In the genomic region with DNA sequence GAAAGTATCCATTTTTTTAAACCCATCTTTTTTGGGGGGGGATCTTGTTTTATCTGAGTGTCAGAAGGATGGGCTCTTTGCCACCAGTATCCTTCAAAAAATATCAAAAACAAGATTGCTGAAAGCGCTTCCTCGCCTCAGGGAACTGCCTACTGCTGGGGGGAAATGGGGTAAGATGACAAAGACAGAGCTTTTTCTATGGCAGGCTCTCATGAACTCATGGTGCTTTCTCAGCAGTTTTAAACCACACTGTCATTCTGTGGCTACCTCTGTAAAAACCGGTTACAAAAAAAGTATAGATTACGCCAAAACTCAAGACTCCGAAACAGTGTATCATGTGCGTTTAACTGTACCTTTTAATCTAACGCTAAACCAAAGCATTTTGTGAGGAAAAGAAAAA, we compare ENCODE assay signal across 25 mouse cellular contexts. TPM values are rescaled to one million over a fixed set of nuclear protein-coding genes. Genes with fewer than 3 reads are reported as not detected.
DNase-seq lines count a peak whose midpoint lies in the region; ATAC-seq lines count a peak whose summit lies in the region.
"Had no signal": no experiment of that assay in that cellular context is flagged by ENCODE, and none has a peak within 500 bp of the region (broad histone marks: within the 10 kb centered on the region; RNA-seq: fewer than 3 reads in every experiment).

No protein-coding gene starts in this region.

- ATAC-seq in embryonic facial prominence, embryonic 14.5 days (ENCODE audit: low read depth), result no peak
- no peak for ATAC-seq in midbrain, embryonic 11.5 days (ENCODE audit: low FRiP score)
- ATAC-seq in midbrain, embryonic 16.5 days, result no peak
- ATAC-seq in limb, embryonic 15.5 days (ENCODE audit: insufficient number of reproducible peaks, low FRiP score, low TSS enrichment, low read depth), result no peak
- ATAC-seq: activated CD4-positive, CD25-positive, alpha-beta regulatory T cell, adult 4 months; CD4-positive, CD25-positive, alpha-beta regulatory T cell, adult 4 months; forebrain, embryonic 14.5 days; forebrain, embryonic 16.5 days; Patski had no signal

- no peak overlapping the region for H3K9ac ChIP-seq in embryonic facial prominence, embryonic 14.5 days (ENCODE audit: low read depth, low read length)
- H3K9ac ChIP-seq in midbrain, embryonic 11.5 days (ENCODE audit: low read length), result no peak overlapping the region
- no peak overlapping the region for H3K9ac ChIP-seq in midbrain, embryonic 16.5 days (ENCODE audit: low read depth, low read length)
- no peak overlapping the region for H3K9ac ChIP-seq in limb, embryonic 15.5 days
- H3K9ac ChIP-seq: embryonic facial prominence, embryonic 13.5 days; forebrain, embryonic 12.5 days had no signal

- no peaks in the 10 kb centered on the region for H3K9me3 ChIP-seq in embryonic facial prominence, embryonic 14.5 days (ENCODE audit: control insufficient read depth, low read length)
- no peaks in the 10 kb centered on the region for H3K9me3 ChIP-seq in embryonic facial prominence, embryonic 10.5 days
- H3K9me3 ChIP-seq in midbrain, embryonic 11.5 days (ENCODE audit: control insufficient read depth, low read length), result no peaks in the 10 kb centered on the region
- H3K9me3 ChIP-seq in midbrain, embryonic 16.5 days (replicated peaks; ENCODE audit: control insufficient read depth, low read length, poor library complexity, severe bottlenecking), result no peaks in the 10 kb centered on the region
- no peaks in the 10 kb centered on the region for H3K9me3 ChIP-seq in limb, embryonic 15.5 days
- H3K9me3 ChIP-seq: embryonic facial prominence, embryonic 13.5 days; forebrain, embryonic 10.5 days; forebrain, embryonic 12.5 days had no signal

- no peaks in the 10 kb centered on the region for H3K27me3 ChIP-seq in embryonic facial prominence, embryonic 14.5 days (replicated peaks; ENCODE audit: control insufficient read depth, insufficient read depth, low read length)
- no peaks in the 10 kb centered on the region for H3K27me3 ChIP-seq in embryonic facial prominence, embryonic 10.5 days (replicated peaks; ENCODE audit: low read depth, poor library complexity, severe bottlenecking)
- H3K27me3 ChIP-seq in midbrain, embryonic 11.5 days (ENCODE audit: control insufficient read depth, insufficient read depth, low read length), result no peaks in the 10 kb centered on the region
- no peaks in the 10 kb centered on the region for H3K27me3 ChIP-seq in midbrain, embryonic 16.5 days (ENCODE audit: control insufficient read depth, insufficient read depth, low read depth, low read length)
- H3K27me3 ChIP-seq in limb, embryonic 15.5 days, result no peaks in the 10 kb centered on the region
- H3K27me3 ChIP-seq: CH12.LX; embryonic facial prominence, embryonic 13.5 days; forebrain, embryonic 12.5 days; Patski had no signal

- peak; percentile 55 for DNase-seq in embryonic facial prominence, embryonic 14.5 days (ENCODE audit: low spot score)
- DNase-seq in embryonic facial prominence, embryonic 10.5 days (ENCODE audit: low spot score), result no peak
- peak; percentile 35 for DNase-seq in midbrain, embryonic 11.5 days (ENCODE audit: low spot score, missing footprints)
- DNase-seq in cerebellum, postnatal 25 days, result no peak
- DNase-seq: adrenal gland, adult 8-10 months; adrenal gland, postnatal 14 days; adrenal gland, postnatal 36 days; B cell, adult 2 months; cerebellum, adult 18-20 months; cerebellum, adult 8-10 months; cerebellum, adult 9-11 months; cerebellum, postnatal 14 days had no signal

- H3K27ac ChIP-seq in embryonic facial prominence, embryonic 14.5 days (replicated peaks; ENCODE audit: low read depth, low read length), result peak overlapping the region; percentile 28; the same call in 1 of the 2 replicates
- no peak overlapping the region for H3K27ac ChIP-seq in embryonic facial prominence, embryonic 10.5 days (replicated peaks)
- no peak overlapping the region for H3K27ac ChIP-seq in midbrain, embryonic 11.5 days (ENCODE audit: low read depth, low read length)
- H3K27ac ChIP-seq in midbrain, embryonic 16.5 days (ENCODE audit: low read length), result no peak overlapping the region
- peak overlapping the region; percentile 39; the same call in 1 of the 2 replicates for H3K27ac ChIP-seq in limb, embryonic 15.5 days
- H3K27ac ChIP-seq: embryonic facial prominence, embryonic 13.5 days; forebrain, embryonic 10.5 days; forebrain, embryonic 12.5 days had no signal

- H3K4me3 ChIP-seq in embryonic facial prominence, embryonic 14.5 days (ENCODE audit: low read depth, low read length), result no peak overlapping the region
- H3K4me3 ChIP-seq in embryonic facial prominence, embryonic 10.5 days, result no peak overlapping the region
- no peak overlapping the region for H3K4me3 ChIP-seq in midbrain, embryonic 11.5 days (ENCODE audit: low read depth, low read length)
- H3K4me3 ChIP-seq in midbrain, embryonic 16.5 days (ENCODE audit: low read depth, low read length), result no peak overlapping the region
- H3K4me3 ChIP-seq in limb, embryonic 15.5 days, result no peak overlapping the region
- H3K4me3 ChIP-seq: embryonic facial prominence, embryonic 13.5 days; erythroblast, embryonic 14.5 days; forebrain, embryonic 10.5 days; forebrain, embryonic 12.5 days had no signal

- H3K36me3 ChIP-seq in embryonic facial prominence, embryonic 14.5 days (ENCODE audit: control insufficient read depth, insufficient read depth, low read length), result no peaks in the 10 kb centered on the region
- no peaks in the 10 kb centered on the region for H3K36me3 ChIP-seq in embryonic facial prominence, embryonic 10.5 days (replicated peaks)
- H3K36me3 ChIP-seq in midbrain, embryonic 11.5 days (ENCODE audit: control insufficient read depth, insufficient read depth, low read length), result no peaks in the 10 kb centered on the region
- no peaks in the 10 kb centered on the region for H3K36me3 ChIP-seq in midbrain, embryonic 16.5 days (ENCODE audit: control insufficient read depth, insufficient read depth, low read length)
- H3K36me3 ChIP-seq in limb, embryonic 15.5 days, result no peaks in the 10 kb centered on the region
- H3K36me3 ChIP-seq: embryonic facial prominence, embryonic 13.5 days; forebrain, embryonic 10.5 days; forebrain, embryonic 12.5 days; G1E had no signal

- H3K4me2 ChIP-seq in embryonic facial prominence, embryonic 14.5 days (ENCODE audit: low read depth, low read length), result no peak overlapping the region
- H3K4me2 ChIP-seq in midbrain, embryonic 11.5 days, result no peak overlapping the region
- no peak overlapping the region for H3K4me2 ChIP-seq in midbrain, embryonic 16.5 days (ENCODE audit: low read length)
- H3K4me2 ChIP-seq in limb, embryonic 15.5 days, result no peak overlapping the region
- H3K4me2 ChIP-seq: embryonic facial prominence, embryonic 13.5 days; forebrain, embryonic 12.5 days had no signal

- 74% methylated on average over 7 of the region's 7 CpGs for WGBS in embryonic facial prominence, embryonic 14.5 days
- WGBS in embryonic facial prominence, embryonic 10.5 days, result 87% methylated on average over 7 of the region's 7 CpGs
- 92% methylated on average over 7 of the region's 7 CpGs for WGBS in midbrain, embryonic 11.5 days
- 92% methylated on average over 7 of the region's 7 CpGs for WGBS in midbrain, embryonic 16.5 days
- 61% methylated on average over 7 of the region's 7 CpGs for WGBS in limb, embryonic 15.5 days

- peaks cover 7% of the 10 kb centered on the region; the same call in 1 of the 2 replicates for H3K4me1 ChIP-seq in embryonic facial prominence, embryonic 14.5 days (ENCODE audit: control insufficient read depth, insufficient read depth, low read length)
- H3K4me1 ChIP-seq in embryonic facial prominence, embryonic 10.5 days, result peaks cover 4% of the 10 kb centered on the region; the same call in 1 of the 2 replicates
- H3K4me1 ChIP-seq in midbrain, embryonic 11.5 days (ENCODE audit: control insufficient read depth, insufficient read depth, low read length), result no peaks in the 10 kb centered on the region
- no peaks in the 10 kb centered on the region for H3K4me1 ChIP-seq in midbrain, embryonic 16.5 days (ENCODE audit: control insufficient read depth, insufficient read depth, low read length)
- 0 out of 2 replicates have a peak, but pooled peaks cover 11% of the 10 kb centered on the region for H3K4me1 ChIP-seq in limb, embryonic 15.5 days
- H3K4me1 ChIP-seq: embryonic facial prominence, embryonic 13.5 days had no signal

RNA-seq across cellular contexts. Expression of gene Dcn, which starts 22.4 kb away (rescaled TPM):
- polyA plus RNA-seq in embryonic facial prominence, embryonic 14.5 days (2014; fragmentation: Nextera tagmentation; extraction: Ambion mirVana), result 710 and 776 TPM in 2 replicates
- polyA plus RNA-seq in embryonic facial prominence, embryonic 10.5 days (2016; fragmentation: Nextera tagmentation; extraction: Ambion mirVana), result 2.7 and 4.9 TPM in 2 replicates
- polyA plus RNA-seq in midbrain, embryonic 11.5 days (2014; fragmentation: Nextera tagmentation; extraction: Ambion mirVana), result 26.2 and 30.6 TPM in 2 replicates
- 45.0 and 51.1 TPM in 2 replicates for polyA plus RNA-seq in midbrain, embryonic 16.5 days (2015; fragmentation: Nextera tagmentation; extraction: Ambion mirVana)
- polyA plus RNA-seq in limb, embryonic 15.5 days (2015; fragmentation: Nextera tagmentation; extraction: Ambion mirVana), result 1,005 and 1,033 TPM in 2 replicates
- polyA plus RNA-seq: activated CD4-positive, CD25-positive, alpha-beta regulatory T cell, adult 4 months; CD4-positive, CD25-positive, alpha-beta regulatory T cell, adult 4 months; erythroblast, embryonic 14.5 days; G1E had no signal

Comparison
In these comparisons a context has a peak if more than half of its experiments do, and no peak if none do; other contexts are left out.
1. DNase-seq: peak in embryonic facial prominence, embryonic 14.5 days (single experiment) and midbrain, embryonic 11.5 days (single experiment); none in embryonic facial prominence, embryonic 10.5 days (single experiment) and cerebellum, postnatal 25 days (0 of 2).
2. H3K27ac ChIP-seq: peak in embryonic facial prominence, embryonic 14.5 days (single experiment) and limb, embryonic 15.5 days (single experiment); none in embryonic facial prominence, embryonic 10.5 days (single experiment), midbrain, embryonic 11.5 days (single experiment) and midbrain, embryonic 16.5 days (single experiment).
3. RNA of gene Dcn, which starts 22.4 kb away (polyA plus RNA-seq): 1,005 to 1,033 TPM in limb, embryonic 15.5 days and 710 to 776 TPM in embryonic facial prominence, embryonic 14.5 days; 45.0 to 51.1 TPM in midbrain, embryonic 16.5 days, 26.2 to 30.6 TPM in midbrain, embryonic 11.5 days and 2.7 to 4.9 TPM in embryonic facial prominence, embryonic 10.5 days; every median in the first group is over 10 times any median in the second.